Mouse (Mus musculus) embryo, embryonic 11 days (tissue): ENCODE measurements at regions not wholly inside any gene's neighbourhood (a gene's known extent, or its start where the extent isn't known, plus 50 kb on each side); places are given as distances from the start of the nearest gene placed in this dataset.

Experiments used
- DNase-seq: peaks from one replicate; pipeline ENCODE4 v3.0.0-alpha.2; 2015

GRCm38 (mm10) chr7:71873817-71874216 is 432.6 kb downstream of the Mctp2 start:
- DNase-seq, result no peak

GRCm38 (mm10) chr7:71872912-71873311 is 433.5 kb downstream of the Mctp2 start:
- no peak for DNase-seq

- DNase-seq, result peak; percentile 61
These were observed 439.3 kb downstream of the Mctp2 start for GRCm38 (mm10) chr7:71867090-71867489.

- DNase-seq, result peak; percentile 27
These were observed 440.8 kb downstream of the Mctp2 start for GRCm38 (mm10) chr7:71865371-71866166.

- no peak for DNase-seq
These were observed 453.5 kb downstream of the Mctp2 start for GRCm38 (mm10) chr7:71852864-71853263.

GRCm38 (mm10) chr7:71849174-71849573 is 457.2 kb downstream of the Mctp2 start:
- no peak for DNase-seq

- no peak for DNase-seq
These were observed 468.6 kb downstream of the Mctp2 start for GRCm38 (mm10) chr7:71837845-71838244.

GRCm38 (mm10) chr7:71831790-71832525 is 474.4 kb downstream of the Mctp2 start:
- no peak for DNase-seq

GRCm38 (mm10) chr7:71829567-71829966 is 476.8 kb downstream of the Mctp2 start:
- peak; percentile 18 for DNase-seq

GRCm38 (mm10) chr7:71816138-71816537 is 464.9 kb upstream of the Gm10295 start:
- no peak for DNase-seq

- DNase-seq, result peak; percentile 54
These were observed 442.9 kb upstream of the Gm10295 start for GRCm38 (mm10) chr7:71794201-71794600.

GRCm38 (mm10) chr7:71788401-71788800 is 437.1 kb upstream of the Gm10295 start:
- DNase-seq, result no peak

GRCm38 (mm10) chr7:71782496-71782895 is 431.2 kb upstream of the Gm10295 start:
- no peak for DNase-seq

- DNase-seq, result no peak
These were observed 398.6 kb upstream of the Gm10295 start for GRCm38 (mm10) chr7:71749886-71750285.

- peak; percentile 7 for DNase-seq
These were observed 395.0 kb upstream of the Gm10295 start for GRCm38 (mm10) chr7:71746118-71746897.

GRCm38 (mm10) chr7:71728509-71728908 is 377.2 kb upstream of the Gm10295 start:
- DNase-seq, result no peak

GRCm38 (mm10) chr7:71708209-71708608 is 356.9 kb upstream of the Gm10295 start:
- no peak for DNase-seq

GRCm38 (mm10) chr7:71706201-71706600 is 354.9 kb upstream of the Gm10295 start:
- DNase-seq, result no peak

GRCm38 (mm10) chr7:71705426-71706050 is 354.3 kb upstream of the Gm10295 start:
- DNase-seq, result peak; percentile 81

- no peak for DNase-seq
These were observed 353.5 kb upstream of the Gm10295 start for GRCm38 (mm10) chr7:71704661-71705240.
